Mouse (Mus musculus): ENCODE measurements around the gene Phactr3. TPM values are rescaled to one million over a fixed set of nuclear protein-coding genes. Genes with fewer than 3 reads are reported as not detected.

Gene Phactr3
- polyA plus RNA-seq, 1 experiment from 2014 or later: 0.20 TPM

DNA sequence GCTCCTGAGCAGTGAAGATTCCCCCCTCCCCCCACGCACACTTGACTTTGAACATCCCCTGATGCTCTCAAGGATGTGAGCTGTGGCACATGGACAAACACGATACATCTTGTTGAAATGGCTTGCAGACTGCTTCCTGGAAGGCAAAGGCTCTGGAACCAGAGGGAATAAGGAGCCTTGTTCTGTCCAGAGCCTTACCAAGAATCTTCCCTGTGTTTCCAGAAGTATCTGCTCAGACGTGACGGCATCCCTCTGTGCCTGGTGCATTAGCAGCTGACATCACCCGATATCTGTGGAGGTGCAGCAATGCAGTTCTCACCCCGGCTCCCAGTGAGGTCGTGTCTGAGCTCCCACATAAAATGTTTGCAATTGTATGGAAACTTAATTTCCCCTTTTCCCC is 201.0 kb downstream of the Phactr3 start:
- Histone ChIP-seq H3K9ac (replicated peaks; ENCODE audit: low read depth) (no peak overlapping the region), H3K36me3 (ENCODE audit: insufficient read depth, low read length) (no peaks in the 10 kb centered on the region), H3K4me1 (ENCODE audit: insufficient read depth, low read depth, low read length) (no peaks in the 10 kb centered on the region), H3K27ac (ENCODE audit: low read length) (no peak overlapping the region), H3K27me3 (replicated peaks; ENCODE audit: insufficient read depth, low read length) (no peaks in the 10 kb centered on the region), H3K9me3 (ENCODE audit: low read length) (no peaks in the 10 kb centered on the region), H3K4me3 (ENCODE audit: low read depth, low read length) (no peak overlapping the region), H3K4me2 (replicated peaks; ENCODE audit: low read depth, low read length) (no peak overlapping the region)
- TF ChIP-seq CTCF (IDR thresholded peaks at IDR 0.05): no peak
- TF ChIP-seq EP300 (IDR thresholded peaks at IDR 0.05): no peak
- ATAC-seq (no peak), DNase-seq (ENCODE audit: low spot score) (no peak)
- 69% methylated on average over 7 of the region's 7 CpGs for WGBS

DNA sequence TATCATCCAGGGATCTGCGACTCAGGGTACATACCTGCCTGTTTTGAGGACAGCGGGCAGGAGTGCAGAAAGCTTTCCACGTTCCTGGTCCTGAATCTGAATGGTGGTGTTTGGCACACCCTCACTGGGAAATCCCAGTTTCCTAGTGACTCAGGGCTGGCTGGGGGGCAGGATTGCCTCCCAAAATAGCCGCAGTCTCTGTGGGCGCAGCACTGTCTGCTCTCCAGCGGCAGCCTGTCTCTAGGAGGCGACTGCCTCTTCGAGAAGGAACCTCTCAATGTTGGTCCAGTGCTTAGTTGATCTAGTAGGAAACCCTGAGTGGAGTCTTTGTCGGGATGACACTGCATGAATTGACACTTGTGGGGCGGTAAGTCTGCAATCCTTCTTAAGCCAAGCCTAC is 202.5 kb downstream of the Phactr3 start:
- Histone ChIP-seq H3K27ac (ENCODE audit: low read length) (no peak overlapping the region), H3K4me2 (replicated peaks; ENCODE audit: low read depth, low read length) (no peak overlapping the region), H3K27me3 (replicated peaks; ENCODE audit: insufficient read depth, low read length) (no peaks in the 10 kb centered on the region), H3K36me3 (ENCODE audit: insufficient read depth, low read length) (no peaks in the 10 kb centered on the region), H3K9me3 (ENCODE audit: low read length) (no peaks in the 10 kb centered on the region), H3K9ac (replicated peaks; ENCODE audit: low read depth) (no peak overlapping the region), H3K4me3 (ENCODE audit: low read depth, low read length) (no peak overlapping the region), H3K4me1 (ENCODE audit: insufficient read depth, low read depth, low read length) (no peaks in the 10 kb centered on the region)
- 74% methylated on average over 10 of the region's 10 CpGs for WGBS
- TF ChIP-seq CTCF (IDR thresholded peaks at IDR 0.05) (no peak), EP300 (IDR thresholded peaks at IDR 0.05) (no peak)
- DNase-seq (ENCODE audit: low spot score) (no peak), ATAC-seq (no peak)

DNA sequence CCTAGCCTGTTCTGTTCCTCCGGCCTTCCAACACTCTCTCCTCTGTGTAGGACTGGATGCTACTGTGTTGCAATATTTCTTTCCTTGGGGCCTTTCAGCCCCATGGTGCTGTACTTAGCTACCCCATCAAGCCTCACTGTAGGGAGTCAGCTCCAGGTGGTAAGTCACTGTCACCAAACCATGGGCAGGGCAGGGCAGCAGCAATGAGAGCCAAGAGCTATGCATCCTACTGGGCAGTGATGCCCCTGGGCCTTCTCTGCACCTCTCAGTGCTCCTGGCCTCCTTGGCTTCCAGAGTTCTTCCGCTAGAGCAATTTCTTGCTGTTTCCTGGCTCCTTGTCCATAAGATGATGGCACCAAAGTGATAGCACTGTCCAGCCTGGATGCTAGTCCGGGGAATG is 205.6 kb downstream of the Phactr3 start:
- ATAC-seq (no peak), DNase-seq (ENCODE audit: low spot score) (no peak)
- Histone ChIP-seq H3K9me3 (ENCODE audit: low read length) (no peaks in the 10 kb centered on the region), H3K4me1 (ENCODE audit: insufficient read depth, low read depth, low read length) (no peaks in the 10 kb centered on the region), H3K4me2 (replicated peaks; ENCODE audit: low read depth, low read length) (no peak overlapping the region), H3K4me3 (ENCODE audit: low read depth, low read length) (no peak overlapping the region), H3K27me3 (replicated peaks; ENCODE audit: insufficient read depth, low read length) (no peaks in the 10 kb centered on the region), H3K27ac (ENCODE audit: low read length) (no peak overlapping the region), H3K9ac (replicated peaks; ENCODE audit: low read depth) (no peak overlapping the region), H3K36me3 (ENCODE audit: insufficient read depth, low read length) (no peaks in the 10 kb centered on the region)
- TF ChIP-seq CTCF (IDR thresholded peaks at IDR 0.05) (no peak), EP300 (IDR thresholded peaks at IDR 0.05) (no peak)
- WGBS: 85% methylated on average over 3 of the region's 3 CpGs

GRCm38 (mm10) chr2:178324818-178325217 is 206.0 kb downstream of the Phactr3 start:
- Histone ChIP-seq H3K36me3 (ENCODE audit: insufficient read depth, low read length) (no peaks in the 10 kb centered on the region), H3K9me3 (ENCODE audit: low read length) (no peaks in the 10 kb centered on the region), H3K27me3 (replicated peaks; ENCODE audit: insufficient read depth, low read length) (no peaks in the 10 kb centered on the region), H3K4me3 (ENCODE audit: low read depth, low read length) (no peak overlapping the region), H3K4me1 (ENCODE audit: insufficient read depth, low read depth, low read length) (no peaks in the 10 kb centered on the region), H3K9ac (replicated peaks; ENCODE audit: low read depth) (no peak overlapping the region), H3K27ac (ENCODE audit: low read length) (no peak overlapping the region), H3K4me2 (replicated peaks; ENCODE audit: low read depth, low read length) (no peak overlapping the region)
- no peak for DNase-seq (ENCODE audit: low spot score)
- 70% methylated on average over 4 of the region's 4 CpGs for WGBS
- TF ChIP-seq CTCF (IDR thresholded peaks at IDR 0.05): no peak
- no peak for ATAC-seq

DNA sequence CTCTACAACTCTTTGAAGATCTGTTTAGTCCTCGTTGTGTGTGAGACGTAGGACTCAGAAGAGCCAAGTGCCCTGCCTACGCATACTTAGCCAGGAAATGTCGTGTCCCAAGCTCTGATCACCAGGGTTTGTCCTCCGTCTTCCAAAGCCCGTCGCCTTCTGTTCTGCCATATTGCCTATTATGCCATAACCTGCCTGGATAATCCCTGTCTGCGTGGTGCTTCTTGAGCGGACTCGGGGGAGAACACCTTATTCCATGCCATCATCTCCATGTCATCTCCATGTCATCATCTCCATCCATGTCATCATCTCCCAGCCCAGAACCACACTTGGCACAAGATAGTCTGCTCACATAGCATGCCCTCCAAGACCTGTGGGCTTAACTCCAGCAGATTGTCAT is 207.3 kb downstream of the Phactr3 start:
- no peak overlapping the region for H3K4me3 ChIP-seq (ENCODE audit: low read depth, low read length)
- no peaks in the 10 kb centered on the region for H3K4me1 ChIP-seq (ENCODE audit: insufficient read depth, low read depth, low read length)
- no peaks in the 10 kb centered on the region for H3K9me3 ChIP-seq (ENCODE audit: low read length)
- no peak for ATAC-seq
- no peak overlapping the region for H3K4me2 ChIP-seq (replicated peaks; ENCODE audit: low read depth, low read length)
- H3K9ac ChIP-seq (replicated peaks; ENCODE audit: low read depth): no peak overlapping the region
- no peaks in the 10 kb centered on the region for H3K36me3 ChIP-seq (ENCODE audit: insufficient read depth, low read length)
- no peaks in the 10 kb centered on the region for H3K27me3 ChIP-seq (replicated peaks; ENCODE audit: insufficient read depth, low read length)
- no peak overlapping the region for H3K27ac ChIP-seq (ENCODE audit: low read length)
- no peak for DNase-seq (ENCODE audit: low spot score)
- WGBS: 83% methylated on average over 10 of the region's 10 CpGs
- no peak for TF ChIP-seq EP300 (IDR thresholded peaks at IDR 0.05)

GRCm38 (mm10) chr2:178326750-178327465 is 208.1 kb downstream of the Phactr3 start:
- Histone ChIP-seq H3K27me3 (replicated peaks; ENCODE audit: insufficient read depth, low read length) (no peaks in the 10 kb centered on the region), H3K9me3 (ENCODE audit: low read length) (no peaks in the 10 kb centered on the region), H3K4me3 (ENCODE audit: low read depth, low read length) (no peak overlapping the region), H3K9ac (replicated peaks; ENCODE audit: low read depth) (no peak overlapping the region), H3K4me1 (ENCODE audit: insufficient read depth, low read depth, low read length) (no peaks in the 10 kb centered on the region), H3K36me3 (ENCODE audit: insufficient read depth, low read length) (no peaks in the 10 kb centered on the region), H3K4me2 (replicated peaks; ENCODE audit: low read depth, low read length) (no peak overlapping the region), H3K27ac (ENCODE audit: low read length) (no peak overlapping the region)
- TF ChIP-seq EP300 (IDR thresholded peaks at IDR 0.05) (no peak), CTCF (IDR thresholded peaks at IDR 0.05) (no peak)
- DNase-seq (ENCODE audit: low spot score) (no peak), ATAC-seq (peak; percentile 21; the same call in 1 of the 2 replicates)
- WGBS: 15% methylated on average over 5 of the region's 5 CpGs
